Mouse (Mus musculus): ENCODE measurements around the gene Mocs2.

GRCm38 (mm10) chr13:114853152-114853551 lies 35.1 kb downstream of the Mocs2 start:
- TF ChIP-seq CHD1 (IDR thresholded peaks at IDR 0.05; ENCODE audit: low read depth, low read length): no peak
- no peak for TF ChIP-seq UBTF (IDR thresholded peaks at IDR 0.05; ENCODE audit: low read depth, low read length)
- no peak for TF ChIP-seq JUND (conservative IDR thresholded peaks at IDR 0.05; ENCODE audit: low read depth, low read length)
- no peak for TF ChIP-seq CTCF (conservative IDR thresholded peaks at IDR 0.05 in 1 of 2, IDR thresholded peaks at IDR 0.05 in 1 of 2; ENCODE audit: low read depth in 2 of 2, low read length in 2 of 2)

Data from CH12.LX (cell line).